Mouse (Mus musculus): Measurements from ENCODE around the gene Fam177a. TPM values are rescaled to one million over a fixed set of nuclear protein-coding genes. Genes with fewer than 3 reads are reported as not detected.

Fam177a gene
- 43.2 and 53.8 TPM in 2 replicates for polyA plus RNA-seq (2015; fragmentation: Nextera tagmentation; extraction: Ambion mirVana)

GRCm38 (mm10) chr12:55124242-55124641 lies at the start of gene Fam177a:
Gene Fam177a (plus strand): TSS chr12:55124469.

GRCm38 (mm10) chr12:55079726-55080600 lies 44.3 kb upstream of the Fam177a start, which contains the start of the genes 2700097O09Rik and Srp54a:
Gene 2700097O09Rik (minus strand): TSS chr12:55080110.
Gene Srp54a (plus strand): TSS chr12:55080262.

GRCm38 (mm10) chr12:55154559-55155448 lies 30.5 kb downstream of the Fam177a start, which contains the start of gene Srp54b:
Gene Srp54b (plus strand): TSS chr12:55155104.

Other genes starting within 250 kb of the Fam177a start
- gene Gm20403, start 137.9 kb upstream of the Fam177a start, polyA plus RNA-seq (2015; fragmentation: Nextera tagmentation; extraction: Ambion mirVana), result 0.79 TPM in 1 of 2 replicates, not detected in the other
- 10.5 and 11.3 TPM in 2 replicates for gene Baz1a, start 110.1 kb upstream of the Fam177a start, polyA plus RNA-seq (2015; fragmentation: Nextera tagmentation; extraction: Ambion mirVana)
- gene 2700097O09Rik, start 44.4 kb upstream of the Fam177a start, polyA plus RNA-seq (2015; fragmentation: Nextera tagmentation; extraction: Ambion mirVana), result 11.3 and 13.0 TPM in 2 replicates
- 176 and 208 TPM in 2 replicates for gene Srp54a, start 44.2 kb upstream of the Fam177a start, polyA plus RNA-seq (2015; fragmentation: Nextera tagmentation; extraction: Ambion mirVana)
- 58.1 and 75.9 TPM in 2 replicates for gene Srp54b, start 30.6 kb downstream of the Fam177a start, polyA plus RNA-seq (2015; fragmentation: Nextera tagmentation; extraction: Ambion mirVana)
- not detected in 2 replicates for gene 1700047I17Rik2, start 75.1 kb downstream of the Fam177a start, polyA plus RNA-seq (2015; fragmentation: Nextera tagmentation; extraction: Ambion mirVana)
- 72.5 and 97.3 TPM in 2 replicates for gene Srp54c, start 105.7 kb downstream of the Fam177a start, polyA plus RNA-seq (2015; fragmentation: Nextera tagmentation; extraction: Ambion mirVana)
- gene 1110008L16Rik, start 175.1 kb downstream of the Fam177a start, polyA plus RNA-seq (2015; fragmentation: Nextera tagmentation; extraction: Ambion mirVana), result 8.6 and 9.6 TPM in 2 replicates
- gene Ppp2r3c, start 178.5 kb downstream of the Fam177a start, polyA plus RNA-seq (2015; fragmentation: Nextera tagmentation; extraction: Ambion mirVana), result 7.8 and 8.1 TPM in 2 replicates